Mouse (Mus musculus): Measurements from ENCODE around the gene Xbp1. TPM values are rescaled to one million over a fixed set of nuclear protein-coding genes. Genes with fewer than 3 reads are reported as not detected.
A peak's percentile ranks its signal among the peaks of the same experiment; 100 is the strongest.
"Not testable (repeated sequence)": the region's sequence is repeated elsewhere in the genome, so short reads cannot be mapped to it uniquely, and the experiment has no call there.

Xbp1 gene
- polyA plus RNA-seq, 1 experiment = 121 TPM

DNA sequence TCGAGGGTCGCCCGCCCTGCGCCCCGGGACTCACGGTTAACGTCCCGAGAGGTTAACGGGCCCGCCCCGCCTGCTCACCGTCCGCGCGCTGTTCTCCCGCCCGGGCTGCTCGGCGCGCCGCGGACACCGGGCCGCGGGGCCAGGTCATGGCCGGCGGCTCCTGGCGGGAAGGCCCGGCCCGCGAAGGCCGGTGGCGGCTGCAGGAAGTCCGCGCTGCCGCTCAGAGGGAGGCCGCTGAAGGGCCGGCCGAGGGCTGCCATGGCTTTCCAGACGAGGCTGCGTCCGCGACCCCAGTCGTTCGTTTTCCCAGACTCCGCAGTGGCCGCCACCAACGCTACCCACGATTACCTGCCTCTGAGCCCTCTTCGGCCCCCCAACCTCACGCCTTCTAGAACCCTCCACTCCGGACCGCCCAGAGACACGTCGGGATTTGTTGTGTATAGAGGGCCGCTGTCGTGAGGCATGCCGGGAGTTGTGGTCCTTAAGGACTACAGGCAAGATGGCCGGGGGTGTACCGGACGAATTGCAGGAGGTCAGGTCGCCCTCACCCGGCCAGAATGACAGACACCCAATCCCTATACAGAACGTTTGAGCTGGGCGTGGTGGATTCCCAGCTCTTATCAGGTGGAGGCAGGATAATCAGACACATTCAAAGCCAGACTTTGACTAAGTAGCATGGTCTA lies 21.5 kb downstream of the Xbp1 start, which contains the start of gene Ccdc117:
TSS of gene Ccdc117 (minus strand) at position 389 of the 683 bp plus-strand sequence.
- TF ChIP-seq CTCF (IDR thresholded peaks at IDR 0.05; ENCODE audit: borderline replicate concordance, insufficient read depth, low read length) = peak; percentile 39; the same call in 1 of the 2 replicates
- peak; percentile 84 for TF ChIP-seq POLR2A (IDR thresholded peaks at IDR 0.05; ENCODE audit: low read depth, low read length)
- H3K4me3 ChIP-seq (ENCODE audit: insufficient read depth, low read length) = peak within 1 kb of the TSS; percentile 92
- no peak within 1 kb of the TSS for H3K27ac ChIP-seq (ENCODE audit: insufficient read depth, low read length)
- peaks cover 6% of the 10 kb centered on the region; the same call in 1 of the 2 replicates for H3K4me1 ChIP-seq (ENCODE audit: control insufficient read depth, insufficient read depth, low read length)

GRCm38 (mm10) chr11:5542482-5543185 lies 22.2 kb downstream of the Xbp1 start:
- Histone ChIP-seq H3K27ac (ENCODE audit: insufficient read depth, low read length) (no peak overlapping the region), H3K4me1 (ENCODE audit: control insufficient read depth, insufficient read depth, low read length) (peaks cover 6% of the 10 kb centered on the region; the same call in 1 of the 2 replicates), H3K4me3 (ENCODE audit: insufficient read depth, low read length) (no peak overlapping the region)
- TF ChIP-seq POLR2A (IDR thresholded peaks at IDR 0.05; ENCODE audit: low read depth, low read length) = no peak
- no peak for TF ChIP-seq CTCF (IDR thresholded peaks at IDR 0.05; ENCODE audit: borderline replicate concordance, insufficient read depth, low read length)

DNA sequence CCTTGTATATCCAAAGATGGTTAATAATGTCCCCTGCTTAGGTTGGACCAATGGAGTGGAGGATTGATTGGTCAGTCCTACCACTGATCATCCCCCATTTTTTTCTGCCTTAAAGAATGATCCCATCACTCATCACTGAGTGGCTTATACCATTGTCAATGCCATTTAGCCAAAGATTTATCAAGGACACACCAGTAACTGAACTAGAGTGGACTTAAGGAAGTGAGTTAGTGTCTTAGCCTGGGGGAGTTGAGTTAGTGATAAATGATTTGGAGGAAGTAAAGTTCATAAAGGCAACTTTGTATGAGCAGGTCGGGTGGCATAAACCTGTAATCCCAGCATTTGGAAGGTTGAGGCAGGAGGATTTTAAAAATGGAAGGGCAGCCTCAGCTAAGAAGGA lies 22.8 kb downstream of the Xbp1 start:
- peaks cover 6% of the 10 kb centered on the region; the same call in 1 of the 2 replicates for H3K4me1 ChIP-seq (ENCODE audit: control insufficient read depth, insufficient read depth, low read length)
- TF ChIP-seq POLR2A (IDR thresholded peaks at IDR 0.05; ENCODE audit: low read depth, low read length) (no peak), CTCF (IDR thresholded peaks at IDR 0.05; ENCODE audit: borderline replicate concordance, insufficient read depth, low read length) (no peak)
- H3K27ac ChIP-seq (ENCODE audit: insufficient read depth, low read length) = no peak overlapping the region
- H3K4me3 ChIP-seq (ENCODE audit: insufficient read depth, low read length) = no peak overlapping the region

GRCm38 (mm10) chr11:5544709-5545108 lies 24.2 kb downstream of the Xbp1 start:
- not testable (repeated sequence) for H3K4me1 ChIP-seq (ENCODE audit: control insufficient read depth, insufficient read depth, low read length); H3K4me3 ChIP-seq (ENCODE audit: insufficient read depth, low read length); H3K27ac ChIP-seq (ENCODE audit: insufficient read depth, low read length)

GRCm38 (mm10) chr11:5545457-5545856 lies 25.0 kb downstream of the Xbp1 start:
- Histone ChIP-seq H3K4me1 (ENCODE audit: control insufficient read depth, insufficient read depth, low read length) (peaks cover 3% of the 10 kb centered on the region; the same call in 1 of the 2 replicates), H3K4me3 (ENCODE audit: insufficient read depth, low read length) (no peak overlapping the region), H3K27ac (ENCODE audit: insufficient read depth, low read length) (no peak overlapping the region)
- TF ChIP-seq POLR2A (IDR thresholded peaks at IDR 0.05; ENCODE audit: low read depth, low read length) (no peak), CTCF (IDR thresholded peaks at IDR 0.05; ENCODE audit: borderline replicate concordance, insufficient read depth, low read length) (no peak)

- Histone ChIP-seq H3K4me3 (ENCODE audit: insufficient read depth, low read length) (no peak overlapping the region), H3K27ac (ENCODE audit: insufficient read depth, low read length) (no peak overlapping the region), H3K4me1 (ENCODE audit: control insufficient read depth, insufficient read depth, low read length) (no peaks in the 10 kb centered on the region)
- TF ChIP-seq CTCF (IDR thresholded peaks at IDR 0.05; ENCODE audit: borderline replicate concordance, insufficient read depth, low read length) (no peak), POLR2A (IDR thresholded peaks at IDR 0.05; ENCODE audit: low read depth, low read length) (no peak)
These were observed 26.2 kb downstream of the Xbp1 start for GRCm38 (mm10) chr11:5546693-5547092.

- Histone ChIP-seq H3K4me3 (ENCODE audit: insufficient read depth, low read length) (no peak overlapping the region), H3K27ac (ENCODE audit: insufficient read depth, low read length) (peak overlapping the region; percentile 95), H3K4me1 (ENCODE audit: control insufficient read depth, insufficient read depth, low read length) (no peaks in the 10 kb centered on the region)
- TF ChIP-seq POLR2A (IDR thresholded peaks at IDR 0.05; ENCODE audit: low read depth, low read length) (no peak), CTCF (IDR thresholded peaks at IDR 0.05; ENCODE audit: borderline replicate concordance, insufficient read depth, low read length) (no peak)
These were observed 31.0 kb downstream of the Xbp1 start for GRCm38 (mm10) chr11:5551430-5551829.

GRCm38 (mm10) chr11:5551931-5552330 lies 31.5 kb downstream of the Xbp1 start:
- peak overlapping the region; percentile 95 for H3K27ac ChIP-seq (ENCODE audit: insufficient read depth, low read length)
- H3K4me3 ChIP-seq (ENCODE audit: insufficient read depth, low read length) = no peak overlapping the region
- TF ChIP-seq CTCF (IDR thresholded peaks at IDR 0.05; ENCODE audit: borderline replicate concordance, insufficient read depth, low read length) = no peak
- no peak for TF ChIP-seq POLR2A (IDR thresholded peaks at IDR 0.05; ENCODE audit: low read depth, low read length)
- no peaks in the 10 kb centered on the region for H3K4me1 ChIP-seq (ENCODE audit: control insufficient read depth, insufficient read depth, low read length)

DNA sequence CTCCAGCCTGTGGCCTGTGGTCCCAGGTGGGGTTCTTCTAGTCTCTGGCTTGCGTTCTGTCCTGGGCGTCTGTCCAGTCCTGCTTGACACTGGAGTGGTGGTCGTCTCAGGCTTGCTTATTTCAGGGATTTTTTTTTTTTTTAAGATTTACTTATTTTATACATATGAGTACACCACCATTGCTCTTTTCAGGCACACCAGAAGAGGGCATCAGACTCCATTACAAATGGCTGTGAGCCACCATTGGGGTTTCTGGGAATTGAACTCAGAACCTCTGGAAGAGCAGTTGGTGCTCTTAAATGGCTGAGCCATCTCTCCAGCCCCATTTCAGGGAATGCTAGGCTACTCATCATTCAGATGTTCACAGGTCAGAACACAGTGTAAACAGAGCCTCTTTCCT lies 39.8 kb downstream of the Xbp1 start:
- Histone ChIP-seq H3K4me1 (ENCODE audit: control insufficient read depth, insufficient read depth, low read length) (peaks cover 1% of the 10 kb centered on the region; the same call in 1 of the 2 replicates), H3K27ac (ENCODE audit: insufficient read depth, low read length) (no peak overlapping the region), H3K4me3 (ENCODE audit: insufficient read depth, low read length) (no peak overlapping the region)
- TF ChIP-seq POLR2A (IDR thresholded peaks at IDR 0.05; ENCODE audit: low read depth, low read length) (no peak), CTCF (IDR thresholded peaks at IDR 0.05; ENCODE audit: borderline replicate concordance, insufficient read depth, low read length) (no peak)

DNA sequence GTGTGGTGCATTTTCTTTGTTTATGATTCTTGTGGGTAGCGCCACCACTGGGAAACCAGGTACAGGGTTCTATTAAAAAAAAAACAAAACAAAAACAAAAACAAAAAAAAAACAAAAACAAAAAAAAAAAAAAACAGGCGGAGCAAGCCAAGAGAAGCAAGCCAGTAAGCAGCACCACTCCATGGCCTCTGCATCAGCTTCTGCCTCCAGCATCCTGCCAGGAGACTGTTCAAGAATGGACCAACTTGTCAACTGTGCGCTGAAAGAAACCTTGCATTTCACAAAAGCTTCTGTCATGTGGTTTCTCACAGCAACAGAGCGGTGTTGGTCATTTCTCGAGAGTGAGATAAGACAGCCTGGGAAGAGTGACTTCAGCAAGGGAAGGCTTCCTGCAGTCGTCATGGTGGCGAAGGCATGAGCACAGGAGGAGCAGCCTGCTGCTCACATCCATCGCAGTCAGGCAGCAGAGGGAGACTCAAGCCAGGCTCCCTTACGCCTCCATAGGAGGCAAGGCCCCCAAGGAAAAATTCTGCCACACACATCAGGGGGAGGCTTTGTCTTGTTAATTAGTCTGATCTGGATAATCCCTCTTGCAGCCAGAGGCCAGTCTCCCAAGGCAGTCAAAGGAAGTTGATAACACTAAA lies 42.3 kb downstream of the Xbp1 start:
- Histone ChIP-seq H3K27ac (ENCODE audit: insufficient read depth, low read length) (no peak overlapping the region), H3K4me1 (ENCODE audit: control insufficient read depth, insufficient read depth, low read length) (peaks cover 4% of the 10 kb centered on the region; the same call in 1 of the 2 replicates), H3K4me3 (ENCODE audit: insufficient read depth, low read length) (no peak overlapping the region)
- TF ChIP-seq CTCF (IDR thresholded peaks at IDR 0.05; ENCODE audit: borderline replicate concordance, insufficient read depth, low read length) (no peak), POLR2A (IDR thresholded peaks at IDR 0.05; ENCODE audit: low read depth, low read length) (no peak)
